Mouse (Mus musculus) heart, embryonic 11.5 days (tissue): ENCODE measurements at regions not wholly inside any gene's neighbourhood (a gene's known extent, or its start where the extent isn't known, plus 50 kb on each side); places are given as distances from the start of the nearest gene placed in this dataset.

ENCODE experiments used
- ATAC-seq: fragments of 200-750 bp; cut with Nextera tagmentation; replicated peaks from 2 replicates; pipeline ENCODE4 v1.8.0; 2017; ENCODE audit warnings: moderate library complexity; ENCODE audit not compliant: insufficient number of reproducible peaks, low FRiP score, low TSS enrichment
- H3K27ac ChIP-seq: fragments of 300-500 bp; sonication (generic); 2 replicates; pipeline ENCODE4 v1.5.1; 2014; ENCODE audit warnings: mild to moderate bottlenecking, low read depth, low read length
- H3K27me3 ChIP-seq: fragments of 300-500 bp; sonication (generic); 2 replicates; pipeline ENCODE4 v1.6.1; 2014; ENCODE audit warnings: mild to moderate bottlenecking, low read length, mixed read lengths; ENCODE audit not compliant: control insufficient read depth, insufficient read depth
- H3K36me3 ChIP-seq: fragments of 300-500 bp; sonication (generic); 2 replicates; pipeline ENCODE4 v1.6.1; 2014; ENCODE audit warnings: mild to moderate bottlenecking, low read length, moderate library complexity, mixed read lengths; ENCODE audit not compliant: control insufficient read depth, insufficient read depth
- H3K4me1 ChIP-seq: fragments of 300-500 bp; sonication (generic); 2 replicates; pipeline ENCODE4 v1.6.1; 2014; ENCODE audit warnings: low read length; ENCODE audit not compliant: control insufficient read depth, insufficient read depth
- H3K4me2 ChIP-seq: fragments of 300-500 bp; sonication (generic); 2 replicates; pipeline ENCODE4 v1.6.1; 2014; ENCODE audit warnings: mild to moderate bottlenecking, moderate library complexity
- H3K4me3 ChIP-seq: fragments of 300-500 bp; sonication (generic); 2 replicates; pipeline ENCODE4 v1.5.1; 2014; ENCODE audit warnings: low read depth, low read length
- H3K9ac ChIP-seq: fragments of 300-500 bp; sonication (generic); 2 replicates; pipeline ENCODE4 v1.6.1; 2014; ENCODE audit warnings: mild to moderate bottlenecking, low read depth, low read length, moderate library complexity
- H3K9me3 ChIP-seq: fragments of 300-500 bp; sonication (generic); replicated peaks from 2 replicates; pipeline ENCODE4 v1.6.1; 2016; ENCODE audit warnings: low read length; ENCODE audit not compliant: control insufficient read depth
- WGBS: fragments of 180-500 bp; shearing (Covaris S2); extraction: QIAGEN DNeasy Blood & Tissue Kit; methylation state at CpG from one replicate; pipeline ENCODE4 v1.1.7; 2014; ENCODE audit not compliant: insufficient replicate concordance; 5-methylcytosine and 5-hydroxymethylcytosine counted together

GRCm38 (mm10) chr5:64505835-64506600 is 297.2 kb upstream of the Klf3 start:
- Histone ChIP-seq H3K27ac (peak overlapping the region; percentile 84), H3K36me3 (no peaks in the 10 kb centered on the region), H3K4me1 (peaks cover 16% of the 10 kb centered on the region), H3K9ac (peak overlapping the region; percentile 65; the same call in 1 of the 2 replicates), H3K4me2 (peak overlapping the region; percentile 76), H3K4me3 (peak overlapping the region; percentile 46), H3K27me3 (no peaks in the 10 kb centered on the region), H3K9me3 (no peaks in the 10 kb centered on the region)
- 4% methylated on average over 15 of the region's 15 CpGs for WGBS
- no peak; the same call in 1 of the 2 replicates for ATAC-seq

DNA sequence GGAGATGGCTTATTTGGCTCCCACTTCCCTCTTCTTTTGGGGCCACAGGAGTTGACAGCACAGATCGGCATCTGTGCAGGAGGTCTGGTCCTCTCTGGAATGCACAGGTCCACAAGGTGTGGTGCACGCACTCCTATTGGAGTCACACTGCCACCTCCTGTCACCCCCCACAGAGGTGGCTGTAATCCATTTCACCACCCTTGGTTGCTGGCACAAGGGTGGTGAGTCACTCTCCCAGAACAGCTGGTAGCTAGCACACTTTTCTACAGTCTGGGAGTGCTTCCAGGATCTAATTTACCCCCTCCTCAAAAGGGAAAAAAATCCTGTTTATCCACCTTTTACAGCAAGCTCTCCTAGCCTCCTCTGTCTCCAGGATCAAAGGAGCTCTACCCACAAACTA is 294.6 kb upstream of the Klf3 start:
- ATAC-seq, result no peak
- Histone ChIP-seq H3K4me2 (no peak overlapping the region), H3K36me3 (no peaks in the 10 kb centered on the region), H3K4me3 (no peak overlapping the region), H3K9ac (no peak overlapping the region), H3K27me3 (no peaks in the 10 kb centered on the region), H3K27ac (no peak overlapping the region), H3K9me3 (no peaks in the 10 kb centered on the region), H3K4me1 (peaks cover 13% of the 10 kb centered on the region)
- 49% methylated on average over 2 of the region's 2 CpGs for WGBS

- no peaks in the 10 kb centered on the region for H3K36me3 ChIP-seq
- no peak overlapping the region for H3K9ac ChIP-seq
- no peak overlapping the region for H3K27ac ChIP-seq
- no peak for ATAC-seq
- 75% methylated on average over 20 of the region's 20 CpGs for WGBS
- no peak overlapping the region for H3K4me2 ChIP-seq
- no peaks in the 10 kb centered on the region for H3K27me3 ChIP-seq
- no peaks in the 10 kb centered on the region for H3K9me3 ChIP-seq
- H3K4me1 ChIP-seq, result no peaks in the 10 kb centered on the region
- no peak overlapping the region for H3K4me3 ChIP-seq
These were observed 289.8 kb upstream of the Klf3 start for GRCm38 (mm10) chr5:64513155-64513945.

- no peak overlapping the region for H3K27ac ChIP-seq
- H3K9ac ChIP-seq, result no peak overlapping the region
- ATAC-seq, result no peak
- no peaks in the 10 kb centered on the region for H3K36me3 ChIP-seq
- H3K4me3 ChIP-seq, result no peak overlapping the region
- no peaks in the 10 kb centered on the region for H3K4me1 ChIP-seq
- WGBS, result 66% methylated on average over 13 of the region's 13 CpGs
- H3K4me2 ChIP-seq, result no peak overlapping the region
- H3K9me3 ChIP-seq, result no peaks in the 10 kb centered on the region
- H3K27me3 ChIP-seq, result no peaks in the 10 kb centered on the region
These were observed 287.0 kb upstream of the Klf3 start for GRCm38 (mm10) chr5:64516115-64516665.

DNA sequence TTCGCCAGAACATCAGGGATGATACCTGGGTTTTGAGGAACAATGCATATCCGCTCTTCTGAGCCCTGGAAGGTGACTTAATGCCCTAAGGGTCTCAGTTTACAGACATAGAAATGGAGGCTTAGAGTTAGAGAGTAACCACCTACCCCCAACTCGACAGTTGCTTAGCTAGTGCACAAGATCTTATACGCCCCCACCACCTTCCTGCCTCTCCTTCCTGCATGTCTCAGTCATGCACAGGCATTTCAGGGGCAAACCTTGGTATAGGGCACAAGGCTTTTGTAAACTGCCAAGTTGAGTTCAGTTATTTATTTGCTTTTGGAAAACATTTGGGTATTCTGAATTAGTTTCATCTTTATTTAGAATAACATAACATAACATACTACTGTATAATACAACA is 285.9 kb upstream of the Klf3 start:
- Histone ChIP-seq H3K27ac (no peak overlapping the region), H3K9me3 (no peaks in the 10 kb centered on the region), H3K4me1 (no peaks in the 10 kb centered on the region), H3K4me3 (no peak overlapping the region), H3K4me2 (no peak overlapping the region), H3K27me3 (no peaks in the 10 kb centered on the region), H3K36me3 (no peaks in the 10 kb centered on the region), H3K9ac (no peak overlapping the region)
- 81% methylated on average over 4 of the region's 4 CpGs for WGBS
- ATAC-seq, result no peak

DNA sequence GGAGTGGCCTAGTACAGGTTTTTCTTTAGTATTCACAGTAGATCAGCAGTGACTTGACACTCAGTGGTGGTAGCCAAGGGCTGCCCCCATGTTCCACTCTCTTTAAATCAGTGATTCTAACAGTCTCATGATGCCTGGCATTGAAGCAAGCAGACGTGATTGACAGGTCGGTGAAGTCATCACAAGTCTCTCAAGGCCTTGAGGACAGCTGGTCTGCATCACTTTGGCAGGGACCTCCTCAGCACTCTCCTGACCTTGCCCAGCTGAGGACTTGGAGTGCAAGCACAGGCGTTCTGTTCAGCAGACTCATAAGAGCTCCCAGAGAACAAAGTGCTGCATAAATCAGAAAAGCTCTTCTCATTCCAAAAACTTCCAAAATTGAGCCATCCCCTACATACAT is 285.4 kb upstream of the Klf3 start:
- Histone ChIP-seq H3K27ac (no peak overlapping the region), H3K4me2 (no peak overlapping the region), H3K27me3 (no peaks in the 10 kb centered on the region), H3K4me3 (no peak overlapping the region), H3K4me1 (no peaks in the 10 kb centered on the region), H3K9ac (no peak overlapping the region), H3K9me3 (no peaks in the 10 kb centered on the region), H3K36me3 (no peaks in the 10 kb centered on the region)
- WGBS, result 19% methylated on average over 3 of the region's 3 CpGs
- peak; percentile 59; the same call in 1 of the 2 replicates for ATAC-seq

DNA sequence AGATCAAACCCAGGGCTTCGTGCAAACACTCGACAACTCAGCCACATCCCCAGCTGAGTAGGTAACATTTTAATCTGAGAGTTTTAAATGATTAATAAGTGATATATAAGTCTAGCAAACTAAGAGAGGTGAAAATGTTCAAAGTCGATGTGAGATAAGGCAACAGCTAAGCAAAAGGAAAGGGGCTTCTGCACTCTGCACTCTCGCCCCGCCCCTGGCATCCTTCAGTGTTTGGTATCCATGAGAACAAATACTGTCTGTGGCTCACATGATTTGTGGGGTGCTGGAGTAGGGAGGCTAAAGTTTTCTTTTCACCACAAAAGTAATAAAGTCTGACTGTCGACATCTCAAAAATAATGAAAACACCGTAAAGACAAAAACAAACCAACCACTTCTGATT is 284.2 kb upstream of the Klf3 start:
- Histone ChIP-seq H3K27me3 (no peaks in the 10 kb centered on the region), H3K36me3 (no peaks in the 10 kb centered on the region), H3K9ac (no peak overlapping the region), H3K27ac (no peak overlapping the region), H3K4me3 (no peak overlapping the region), H3K4me1 (no peaks in the 10 kb centered on the region), H3K4me2 (no peak overlapping the region), H3K9me3 (no peaks in the 10 kb centered on the region)
- 83% methylated on average over 7 of the region's 7 CpGs for WGBS
- no peak for ATAC-seq

DNA sequence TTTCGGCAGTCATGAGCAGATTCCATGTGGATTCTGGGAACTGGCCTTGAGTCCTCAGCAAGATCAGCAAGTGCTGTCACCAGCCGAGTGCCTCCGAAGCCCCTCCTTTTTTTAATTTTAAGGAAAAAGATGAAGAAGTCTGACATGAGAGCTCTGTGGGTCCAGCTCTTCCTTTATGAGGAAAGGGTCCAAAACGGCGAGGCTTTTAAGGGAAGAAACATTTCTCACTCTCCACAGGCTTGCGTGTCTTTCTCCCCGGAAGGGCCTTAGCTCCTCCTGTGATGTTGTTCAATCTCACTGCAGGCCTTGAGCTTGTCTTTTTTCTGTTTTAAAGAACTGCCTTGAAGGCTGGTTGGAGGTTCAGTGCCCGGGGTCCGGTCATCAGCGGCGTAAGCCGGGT is 283.5 kb upstream of the Klf3 start:
- Histone ChIP-seq H3K27ac (no peak overlapping the region), H3K27me3 (no peaks in the 10 kb centered on the region), H3K4me3 (no peak overlapping the region), H3K36me3 (no peaks in the 10 kb centered on the region), H3K4me2 (no peak overlapping the region), H3K4me1 (no peaks in the 10 kb centered on the region), H3K9ac (no peak overlapping the region), H3K9me3 (no peaks in the 10 kb centered on the region)
- ATAC-seq, result no peak
- 83% methylated on average over 12 of the region's 12 CpGs for WGBS
